Mouse (Mus musculus): ENCODE measurements around the gene Slit1. TPM values are rescaled to one million over a fixed set of nuclear protein-coding genes. Genes with fewer than 3 reads are reported as not detected.

Slit1 gene
- polyA plus RNA-seq, 1 experiment, result 0.13 TPM

GRCm38 (mm10) chr19:41709497-41710165, 33.8 kb downstream of the Slit1 start:
- DNase-seq, result no peak
- WGBS, result 81% methylated on average over 12 of the region's 12 CpGs
- no peak overlapping the region for H3K4me3 ChIP-seq (replicated peaks; ENCODE audit: extremely low read depth, low read depth, low read length)
- H3K4me1 ChIP-seq (ENCODE audit: control insufficient read depth, insufficient read depth, low read length), result no peaks in the 10 kb centered on the region
- TF ChIP-seq POLR2A (IDR thresholded peaks at IDR 0.05; ENCODE audit: borderline replicate concordance, extremely low read depth, low read depth, low read length), result no peak
- TF ChIP-seq CTCF (IDR thresholded peaks at IDR 0.05; ENCODE audit: insufficient read depth, low read length), result no peak

- Histone ChIP-seq H3K4me1 (ENCODE audit: control insufficient read depth, insufficient read depth, low read length) (no peaks in the 10 kb centered on the region), H3K4me3 (replicated peaks; ENCODE audit: extremely low read depth, low read depth, low read length) (no peak overlapping the region)
- no peak for TF ChIP-seq CTCF (IDR thresholded peaks at IDR 0.05; ENCODE audit: insufficient read depth, low read length)
- no peak for DNase-seq
- WGBS, result 47% methylated on average over 12 of the region's 12 CpGs
These were observed 35.6 kb downstream of the Slit1 start for GRCm38 (mm10) chr19:41707850-41708249.

- whole genome bisulfite sequencing, result 74% methylated on average over 17 of the region's 17 CpGs
- H3K4me1 ChIP-seq (ENCODE audit: control insufficient read depth, insufficient read depth, low read length), result no peaks in the 10 kb centered on the region
- no peak for TF ChIP-seq CTCF (IDR thresholded peaks at IDR 0.05; ENCODE audit: insufficient read depth, low read length)
- no peak for TF ChIP-seq POLR2A (IDR thresholded peaks at IDR 0.05; ENCODE audit: borderline replicate concordance, extremely low read depth, low read depth, low read length)
- no peak overlapping the region for H3K4me3 ChIP-seq (replicated peaks; ENCODE audit: extremely low read depth, low read depth, low read length)
- no peak for DNase-seq
These were observed 37.2 kb downstream of the Slit1 start for GRCm38 (mm10) chr19:41706094-41706828.

GRCm38 (mm10) chr19:41705416-41705815, 38.0 kb downstream of the Slit1 start:
- WGBS, result 53% methylated on average over 12 of the region's 12 CpGs
- Histone ChIP-seq H3K4me1 (ENCODE audit: control insufficient read depth, insufficient read depth, low read length) (no peaks in the 10 kb centered on the region), H3K4me3 (replicated peaks; ENCODE audit: extremely low read depth, low read depth, low read length) (no peak overlapping the region)
- no peak for DNase-seq
- TF ChIP-seq CTCF (IDR thresholded peaks at IDR 0.05; ENCODE audit: insufficient read depth, low read length) (no peak), POLR2A (IDR thresholded peaks at IDR 0.05; ENCODE audit: borderline replicate concordance, extremely low read depth, low read depth, low read length) (no peak)

- DNase-seq, result no peak
- Histone ChIP-seq H3K4me1 (ENCODE audit: control insufficient read depth, insufficient read depth, low read length) (no peaks in the 10 kb centered on the region), H3K4me3 (replicated peaks; ENCODE audit: extremely low read depth, low read depth, low read length) (no peak overlapping the region)
- WGBS, result 73% methylated on average over 6 of the region's 6 CpGs
- TF ChIP-seq CTCF (IDR thresholded peaks at IDR 0.05; ENCODE audit: insufficient read depth, low read length) (no peak), POLR2A (IDR thresholded peaks at IDR 0.05; ENCODE audit: borderline replicate concordance, extremely low read depth, low read depth, low read length) (no peak)
These were observed 40.8 kb downstream of the Slit1 start for GRCm38 (mm10) chr19:41702638-41703037.

GRCm38 (mm10) chr19:41698857-41699424, 44.5 kb downstream of the Slit1 start:
- TF ChIP-seq CTCF (IDR thresholded peaks at IDR 0.05; ENCODE audit: insufficient read depth, low read length) (no peak), POLR2A (IDR thresholded peaks at IDR 0.05; ENCODE audit: borderline replicate concordance, extremely low read depth, low read depth, low read length) (no peak)
- Histone ChIP-seq H3K4me1 (ENCODE audit: control insufficient read depth, insufficient read depth, low read length) (no peaks in the 10 kb centered on the region), H3K4me3 (replicated peaks; ENCODE audit: extremely low read depth, low read depth, low read length) (no peak overlapping the region)
- 79% methylated on average over 5 of the region's 5 CpGs for WGBS
- no peak for DNase-seq

GRCm38 (mm10) chr19:41697807-41698515, 45.5 kb downstream of the Slit1 start:
- no peak for DNase-seq
- H3K4me3 ChIP-seq (replicated peaks; ENCODE audit: extremely low read depth, low read depth, low read length), result no peak overlapping the region
- TF ChIP-seq CTCF (IDR thresholded peaks at IDR 0.05; ENCODE audit: insufficient read depth, low read length) (no peak), POLR2A (IDR thresholded peaks at IDR 0.05; ENCODE audit: borderline replicate concordance, extremely low read depth, low read depth, low read length) (no peak)
- no peaks in the 10 kb centered on the region for H3K4me1 ChIP-seq (ENCODE audit: control insufficient read depth, insufficient read depth, low read length)
- WGBS, result 66% methylated on average over 6 of the region's 6 CpGs

- no peaks in the 10 kb centered on the region for H3K4me1 ChIP-seq (ENCODE audit: control insufficient read depth, insufficient read depth, low read length)
- 41% methylated on average over 9 of the region's 9 CpGs for WGBS
- TF ChIP-seq POLR2A (IDR thresholded peaks at IDR 0.05; ENCODE audit: borderline replicate concordance, extremely low read depth, low read depth, low read length) (no peak), CTCF (IDR thresholded peaks at IDR 0.05; ENCODE audit: insufficient read depth, low read length) (no peak)
- no peak overlapping the region for H3K4me3 ChIP-seq (replicated peaks; ENCODE audit: extremely low read depth, low read depth, low read length)
- DNase-seq, result no peak
These were observed 46.2 kb downstream of the Slit1 start for GRCm38 (mm10) chr19:41697111-41697806.

GRCm38 (mm10) chr19:41696443-41696842, 47.0 kb downstream of the Slit1 start:
- no peaks in the 10 kb centered on the region for H3K4me1 ChIP-seq (ENCODE audit: control insufficient read depth, insufficient read depth, low read length)
- TF ChIP-seq POLR2A (IDR thresholded peaks at IDR 0.05; ENCODE audit: borderline replicate concordance, extremely low read depth, low read depth, low read length), result no peak
- TF ChIP-seq CTCF (IDR thresholded peaks at IDR 0.05; ENCODE audit: insufficient read depth, low read length), result no peak
- WGBS, result 65% methylated on average over 9 of the region's 9 CpGs
- no peak for DNase-seq
- H3K4me3 ChIP-seq (replicated peaks; ENCODE audit: extremely low read depth, low read depth, low read length), result no peak overlapping the region
